In genomic region chr7:144244203-144244602, GRCm38 (mm10) we compare ENCODE assay signal across 18 mouse cellular contexts.
"Had no signal": no experiment of that assay in that cellular context is flagged by ENCODE, and none has a peak within 500 bp of the region (broad histone marks: within the 10 kb centered on the region; RNA-seq: fewer than 3 reads in every experiment).

No protein-coding gene starts in this region.

- H3K27ac ChIP-seq: limb, embryonic 12.5 days; limb, embryonic 15.5 days; liver, embryonic 14.5 days; lung, embryonic 15.5 days; midbrain, embryonic 10.5 days; neural tube, embryonic 12.5 days; neural tube, embryonic 15.5 days had no signal

- H3K9me3 ChIP-seq: limb, embryonic 12.5 days; limb, embryonic 15.5 days; lung, embryonic 15.5 days; megakaryocyte, embryonic 14.5 days; midbrain, embryonic 10.5 days; neural tube, embryonic 12.5 days; neural tube, embryonic 15.5 days had no signal

- DNase-seq: kidney, adult 11 months; kidney, postnatal 14 days; kidney, postnatal 4 days; lung, adult 18-20 months; lung, postnatal 10 days; lung, postnatal 36 days; midbrain, embryonic 14.5 days; thymus, adult 18-20 months; thymus, postnatal 4 days had no signal

- H3K4me1 ChIP-seq: lung, embryonic 15.5 days; megakaryocyte, embryonic 14.5 days had no signal

- H3K4me2 ChIP-seq: limb, embryonic 12.5 days; limb, embryonic 15.5 days; liver, embryonic 11.5 days; lung, embryonic 15.5 days; neural tube, embryonic 12.5 days; neural tube, embryonic 15.5 days had no signal

- H3K36me3 ChIP-seq: limb, embryonic 12.5 days; limb, embryonic 15.5 days; lung, embryonic 15.5 days; midbrain, embryonic 10.5 days; neural tube, embryonic 12.5 days; neural tube, embryonic 15.5 days had no signal

- H3K27me3 ChIP-seq: limb, embryonic 12.5 days; lung, embryonic 15.5 days; neural tube, embryonic 12.5 days; neural tube, embryonic 15.5 days had no signal

- H3K4me3 ChIP-seq: limb, embryonic 12.5 days; limb, embryonic 15.5 days; lung, embryonic 15.5 days; megakaryocyte, embryonic 14.5 days; midbrain, embryonic 10.5 days; neural tube, embryonic 12.5 days; neural tube, embryonic 15.5 days had no signal

- H3K9ac ChIP-seq: limb, embryonic 12.5 days; limb, embryonic 15.5 days; liver, embryonic 14.5 days; lung, embryonic 15.5 days; neural tube, embryonic 12.5 days; neural tube, embryonic 15.5 days had no signal
